Mouse (Mus musculus): ENCODE data around the gene Polr3e. TPM values are rescaled to one million over a fixed set of nuclear protein-coding genes. Genes with fewer than 3 reads are reported as not detected.

Gene Polr3e
- total and polyA plus RNA-seq, 2 experiments from 2014 or later, result 20.9 to 31.2 TPM

DNA sequence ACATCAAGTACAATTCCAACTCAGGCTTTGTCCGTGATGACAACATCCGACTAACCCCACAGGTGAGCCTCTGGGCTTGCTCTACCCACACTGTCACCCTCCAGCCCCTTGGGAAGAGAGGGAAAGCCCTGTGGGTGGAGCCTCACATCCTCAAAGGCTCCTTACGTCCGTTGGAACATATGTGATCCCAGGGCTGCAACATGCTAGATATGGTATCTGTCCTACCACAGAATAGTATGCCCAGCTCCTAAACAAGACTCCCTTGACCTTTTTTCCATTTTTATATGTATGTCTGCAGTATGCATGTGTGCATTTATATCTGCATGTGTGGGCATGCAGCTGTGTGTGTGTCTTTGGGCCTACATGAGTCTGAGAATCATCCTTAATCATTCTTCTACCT is 32.8 kb upstream of the Polr3e start:
- H3K4me1 ChIP-seq (ENCODE audit: insufficient read depth), result no peaks in the 10 kb centered on the region
- no peak for DNase-seq
- H3K9me3 ChIP-seq (ENCODE audit: low read length), result no peaks in the 10 kb centered on the region
- no peak for TF ChIP-seq CTCF (IDR thresholded peaks at IDR 0.05; ENCODE audit: low read depth)
- no peaks in the 10 kb centered on the region for H3K27me3 ChIP-seq (ENCODE audit: insufficient read depth, low read length)
- no peak overlapping the region for H3K4me3 ChIP-seq (ENCODE audit: low read depth, low read length)
- no peak for ATAC-seq
- no peak overlapping the region for H3K4me2 ChIP-seq (ENCODE audit: low read depth)
- no peak overlapping the region for H3K9ac ChIP-seq
- 95% methylated on average over 4 of the region's 4 CpGs for WGBS
- H3K36me3 ChIP-seq (ENCODE audit: insufficient read depth), result peaks cover 84% of the 10 kb centered on the region
- no peak overlapping the region for H3K27ac ChIP-seq (ENCODE audit: low read depth, low read length)

GRCm38 (mm10) chr7:120893123-120893522 is 24.4 kb upstream of the Polr3e start:
- no peak for DNase-seq
- Histone ChIP-seq H3K4me1 (ENCODE audit: insufficient read depth) (no peaks in the 10 kb centered on the region), H3K36me3 (ENCODE audit: insufficient read depth) (peaks cover 77% of the 10 kb centered on the region), H3K9me3 (ENCODE audit: low read length) (no peaks in the 10 kb centered on the region), H3K27ac (ENCODE audit: low read depth, low read length) (no peak overlapping the region), H3K27me3 (ENCODE audit: insufficient read depth, low read length) (no peaks in the 10 kb centered on the region), H3K9ac (no peak overlapping the region), H3K4me3 (ENCODE audit: low read depth, low read length) (no peak overlapping the region), H3K4me2 (ENCODE audit: low read depth) (no peak overlapping the region)
- TF ChIP-seq CTCF (IDR thresholded peaks at IDR 0.05; ENCODE audit: low read depth), result no peak
- no peak for ATAC-seq
- 80% methylated on average over 5 of the region's 5 CpGs for WGBS

DNA sequence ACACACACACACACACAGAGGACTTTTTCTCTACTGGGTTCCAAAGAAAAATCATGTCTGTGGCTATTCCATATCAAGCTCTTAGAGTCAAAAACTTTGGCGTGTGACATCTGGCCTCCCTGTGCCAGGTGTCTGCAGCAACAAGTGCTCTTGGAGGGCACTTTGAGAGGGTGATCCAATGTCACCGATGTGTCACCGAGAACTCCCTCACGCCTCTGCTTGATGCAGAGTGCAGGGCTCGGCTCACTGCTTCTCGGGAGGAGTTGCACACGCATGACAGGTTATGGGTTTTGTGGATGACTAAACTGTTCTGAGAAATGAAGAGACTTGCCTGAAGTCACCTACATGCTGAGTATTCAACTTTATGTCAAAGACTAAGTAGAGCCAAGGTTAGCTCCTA is 20.5 kb upstream of the Polr3e start:
- no peak overlapping the region for H3K4me2 ChIP-seq (ENCODE audit: low read depth)
- H3K36me3 ChIP-seq (ENCODE audit: insufficient read depth), result peaks cover 71% of the 10 kb centered on the region
- H3K4me3 ChIP-seq (ENCODE audit: low read depth, low read length), result no peak overlapping the region
- H3K27ac ChIP-seq (ENCODE audit: low read depth, low read length), result no peak overlapping the region
- 95% methylated on average over 7 of the region's 7 CpGs for WGBS
- TF ChIP-seq CTCF (IDR thresholded peaks at IDR 0.05; ENCODE audit: low read depth), result no peak
- DNase-seq (no peak), ATAC-seq (no peak)
- no peak overlapping the region for H3K9ac ChIP-seq
- H3K9me3 ChIP-seq (ENCODE audit: low read length), result no peaks in the 10 kb centered on the region
- no peaks in the 10 kb centered on the region for H3K4me1 ChIP-seq (ENCODE audit: insufficient read depth)
- no peaks in the 10 kb centered on the region for H3K27me3 ChIP-seq (ENCODE audit: insufficient read depth, low read length)

DNA sequence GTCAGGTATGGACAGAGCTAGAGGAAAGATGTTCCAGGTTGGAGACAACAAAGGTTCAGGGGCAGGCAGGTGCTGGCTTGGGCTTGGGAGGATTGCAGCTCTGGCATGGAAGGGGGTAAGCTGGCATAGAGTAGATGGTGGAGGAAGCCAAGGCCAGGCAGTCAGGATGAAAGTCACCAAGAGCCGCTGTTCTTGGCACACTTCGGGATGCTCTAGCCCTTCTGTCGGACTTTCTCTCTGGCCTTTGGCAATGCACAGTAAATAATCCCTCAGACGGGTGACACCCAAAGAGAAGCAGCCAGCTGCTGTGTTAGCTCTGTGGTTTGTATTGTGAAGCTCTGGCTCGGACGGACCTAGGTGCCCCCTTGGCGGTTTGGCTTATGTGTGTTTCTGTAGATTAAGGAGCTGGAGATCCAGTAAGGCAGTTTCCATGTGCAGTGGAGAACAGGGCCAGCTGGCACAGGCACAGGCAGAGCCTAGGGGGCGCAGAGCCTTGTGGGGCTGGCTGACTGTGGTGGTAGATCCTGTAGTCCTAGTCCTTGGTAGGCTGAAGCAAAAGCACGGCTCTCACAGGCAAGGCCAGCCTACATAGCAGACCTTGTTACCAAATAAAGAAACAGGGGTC is 19.7 kb upstream of the Polr3e start:
- Histone ChIP-seq H3K4me1 (ENCODE audit: insufficient read depth) (no peaks in the 10 kb centered on the region), H3K36me3 (ENCODE audit: insufficient read depth) (peaks cover 67% of the 10 kb centered on the region), H3K4me2 (ENCODE audit: low read depth) (no peak overlapping the region), H3K9me3 (ENCODE audit: low read length) (no peaks in the 10 kb centered on the region), H3K9ac (no peak overlapping the region), H3K4me3 (ENCODE audit: low read depth, low read length) (no peak overlapping the region), H3K27ac (ENCODE audit: low read depth, low read length) (no peak overlapping the region), H3K27me3 (ENCODE audit: insufficient read depth, low read length) (no peaks in the 10 kb centered on the region)
- ATAC-seq (no peak), DNase-seq (no peak)
- 77% methylated on average over 9 of the region's 9 CpGs for WGBS
- no peak for TF ChIP-seq CTCF (IDR thresholded peaks at IDR 0.05; ENCODE audit: low read depth)

DNA sequence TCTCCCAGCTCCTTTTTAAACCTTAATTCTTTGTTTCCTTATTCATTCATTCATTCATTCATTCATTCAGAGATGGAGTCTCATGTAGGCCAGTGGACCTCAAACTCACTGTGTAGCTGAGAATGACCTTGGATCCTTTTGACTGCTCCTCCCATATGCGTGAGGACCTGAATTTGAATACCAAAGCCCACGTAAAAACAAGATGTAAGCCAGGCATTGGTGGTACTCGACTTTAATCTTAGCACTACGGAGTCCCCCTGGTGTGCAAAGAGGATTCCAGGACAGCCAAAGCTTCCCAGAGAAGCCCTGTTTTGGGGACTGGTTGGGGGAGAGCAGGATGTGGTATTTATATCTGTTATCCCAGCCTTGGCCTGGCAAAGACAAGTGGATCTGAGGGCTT is 17.4 kb upstream of the Polr3e start:
- no peak overlapping the region for H3K9ac ChIP-seq
- H3K4me1 ChIP-seq (ENCODE audit: insufficient read depth), result no peaks in the 10 kb centered on the region
- H3K4me3 ChIP-seq (ENCODE audit: low read depth, low read length), result no peak overlapping the region
- peaks cover 61% of the 10 kb centered on the region for H3K36me3 ChIP-seq (ENCODE audit: insufficient read depth)
- DNase-seq, result no peak
- no peak overlapping the region for H3K27ac ChIP-seq (ENCODE audit: low read depth, low read length)
- no peaks in the 10 kb centered on the region for H3K27me3 ChIP-seq (ENCODE audit: insufficient read depth, low read length)
- ATAC-seq, result no peak
- 70% methylated on average over 4 of the region's 4 CpGs for WGBS
- TF ChIP-seq CTCF (IDR thresholded peaks at IDR 0.05; ENCODE audit: low read depth), result no peak
- H3K9me3 ChIP-seq (ENCODE audit: low read length), result no peaks in the 10 kb centered on the region
- H3K4me2 ChIP-seq (ENCODE audit: low read depth), result no peak overlapping the region

- Histone ChIP-seq H3K4me1 (ENCODE audit: insufficient read depth) (no peaks in the 10 kb centered on the region), H3K27me3 (ENCODE audit: insufficient read depth, low read length) (no peaks in the 10 kb centered on the region), H3K4me3 (ENCODE audit: low read depth, low read length) (no peak overlapping the region), H3K9ac (no peak overlapping the region), H3K27ac (ENCODE audit: low read depth, low read length) (no peak overlapping the region), H3K4me2 (ENCODE audit: low read depth) (no peak overlapping the region), H3K9me3 (ENCODE audit: low read length) (no peaks in the 10 kb centered on the region), H3K36me3 (ENCODE audit: insufficient read depth) (peaks cover 48% of the 10 kb centered on the region)
- TF ChIP-seq CTCF (IDR thresholded peaks at IDR 0.05; ENCODE audit: low read depth), result no peak
- ATAC-seq (no peak), DNase-seq (no peak)
- WGBS, result 48% methylated on average over 8 of the region's 8 CpGs
Measured at GRCm38 (mm10) chr7:120901701-120902100, 15.8 kb upstream of the Polr3e start.

GRCm38 (mm10) chr7:120902931-120903330 is 14.6 kb upstream of the Polr3e start:
- Histone ChIP-seq H3K4me2 (ENCODE audit: low read depth) (no peak overlapping the region), H3K9ac (no peak overlapping the region), H3K27ac (ENCODE audit: low read depth, low read length) (no peak overlapping the region), H3K4me1 (ENCODE audit: insufficient read depth) (no peaks in the 10 kb centered on the region), H3K9me3 (ENCODE audit: low read length) (no peaks in the 10 kb centered on the region), H3K27me3 (ENCODE audit: insufficient read depth, low read length) (no peaks in the 10 kb centered on the region), H3K4me3 (ENCODE audit: low read depth, low read length) (no peak overlapping the region), H3K36me3 (ENCODE audit: insufficient read depth) (peaks cover 39% of the 10 kb centered on the region)
- TF ChIP-seq CTCF (IDR thresholded peaks at IDR 0.05; ENCODE audit: low read depth), result no peak
- WGBS, result 50% methylated on average over 3 of the region's 3 CpGs
- ATAC-seq (no peak), DNase-seq (no peak)
